Mouse (Mus musculus) heart, embryonic 10.5 days (tissue): ENCODE data around the gene Tsfm. TPM values are rescaled to one million over a fixed set of nuclear protein-coding genes. Genes with fewer than 3 reads are reported as not detected.
A peak's percentile ranks its signal among the peaks of the same experiment; 100 is the strongest.
"Not testable (repeated sequence)": the region's sequence is repeated elsewhere in the genome, so short reads cannot be mapped to it uniquely, and the experiment has no call there.

Source experiments
- DNase-seq: peaks from one replicate; pipeline ENCODE4 v3.0.0-alpha.2; 2017; ENCODE audit warnings: low spot score
- H3K27ac ChIP-seq: fragments of 300-500 bp; sonication (generic); 2 replicates; pipeline ENCODE4 v1.5.1; 2016; ENCODE audit warnings: mild to moderate bottlenecking
- H3K27me3 ChIP-seq: fragments of 300-500 bp; sonication (generic); 2 replicates; pipeline ENCODE4 v1.6.1; 2016; ENCODE audit warnings: mild to moderate bottlenecking; ENCODE audit not compliant: poor library complexity, insufficient read depth, severe bottlenecking
- H3K36me3 ChIP-seq: fragments of 300-500 bp; sonication (generic); 2 replicates; pipeline ENCODE4 v1.6.1; 2016; ENCODE audit warnings: mild to moderate bottlenecking, moderate library complexity
- H3K4me1 ChIP-seq: fragments of 300-500 bp; sonication (generic); 2 replicates; pipeline ENCODE4 v1.6.1; 2016; ENCODE audit warnings: mild to moderate bottlenecking
- H3K4me3 ChIP-seq: fragments of 300-500 bp; sonication (generic); 2 replicates; pipeline ENCODE4 v1.5.1; 2016; ENCODE audit warnings: mild to moderate bottlenecking, moderate library complexity
- H3K9me3 ChIP-seq: fragments of 300-500 bp; sonication (generic); 2 replicates; pipeline ENCODE4 v1.6.1; 2016; ENCODE audit warnings: mild to moderate bottlenecking, moderate library complexity
- WGBS: fragments of 180-500 bp; shearing (Covaris S2); methylation state at CpG from one replicate; pipeline ENCODE4 v1.1.7; 2016; 5-methylcytosine and 5-hydroxymethylcytosine counted together
- polyA plus RNA-seq: library from polyadenylated mRNA; unstranded; fragments of >200 nt; fragmentation: Nextera tagmentation; extraction: Ambion mirVana; gene quantifications from 2 replicates; pipeline ENCODE4 v1.2.1, GENCODE M21; 2016

Gene Tsfm
- polyA plus RNA-seq, 1 experiment from 2014 or later = 114 TPM

DNA sequence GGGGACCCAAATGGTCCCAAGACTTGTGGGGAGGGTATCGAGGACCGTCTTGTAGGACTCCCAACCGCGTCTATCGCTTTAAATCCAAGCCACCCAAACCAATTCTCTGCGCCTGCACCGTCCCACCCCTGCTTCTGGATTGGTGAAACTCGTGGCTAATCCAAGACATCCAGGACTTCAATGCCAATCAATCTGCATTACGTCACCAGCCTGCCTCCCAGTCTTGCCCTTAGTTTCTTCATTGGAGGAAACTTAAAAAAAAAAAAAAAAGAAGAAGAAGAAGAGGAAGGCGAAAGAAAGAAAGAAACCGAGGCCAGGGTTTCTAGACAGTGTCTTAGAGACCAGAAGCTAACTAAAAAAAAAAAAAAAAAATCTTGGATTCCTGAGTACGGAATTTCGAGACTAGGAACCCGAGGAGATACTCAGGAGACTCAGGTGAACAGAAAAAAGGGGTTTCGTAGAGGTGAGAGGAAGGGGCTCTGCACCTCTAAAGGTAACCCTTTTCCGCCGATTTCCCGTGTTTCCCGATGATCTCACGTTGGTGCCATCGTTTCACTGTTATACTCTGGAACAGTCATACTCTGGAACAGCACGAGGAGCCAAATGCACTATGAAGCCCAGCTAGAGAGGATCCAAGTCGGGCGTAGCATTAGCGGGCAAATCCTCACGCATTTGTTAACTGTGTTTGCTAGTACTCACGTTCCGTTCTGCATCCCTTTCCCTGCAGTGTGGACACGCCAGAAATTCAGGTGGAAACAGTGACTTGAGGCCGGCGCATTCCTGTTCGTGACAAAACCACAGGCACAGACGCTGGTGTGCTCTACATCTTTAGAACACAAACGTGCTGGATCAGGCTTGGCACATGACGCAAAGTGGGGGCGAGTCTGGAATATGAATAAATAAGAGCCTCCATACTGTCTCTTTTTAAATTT, 39.8 kb upstream of the Tsfm start, which contains the start of gene Tspan31:
TSS of gene Tspan31 (minus strand) at position 75 of the 932 bp plus-strand sequence.
- Histone ChIP-seq H3K9me3 (no peaks in the 10 kb centered on the region), H3K4me3 (peak within 1 kb of the TSS; percentile 65)

DNA sequence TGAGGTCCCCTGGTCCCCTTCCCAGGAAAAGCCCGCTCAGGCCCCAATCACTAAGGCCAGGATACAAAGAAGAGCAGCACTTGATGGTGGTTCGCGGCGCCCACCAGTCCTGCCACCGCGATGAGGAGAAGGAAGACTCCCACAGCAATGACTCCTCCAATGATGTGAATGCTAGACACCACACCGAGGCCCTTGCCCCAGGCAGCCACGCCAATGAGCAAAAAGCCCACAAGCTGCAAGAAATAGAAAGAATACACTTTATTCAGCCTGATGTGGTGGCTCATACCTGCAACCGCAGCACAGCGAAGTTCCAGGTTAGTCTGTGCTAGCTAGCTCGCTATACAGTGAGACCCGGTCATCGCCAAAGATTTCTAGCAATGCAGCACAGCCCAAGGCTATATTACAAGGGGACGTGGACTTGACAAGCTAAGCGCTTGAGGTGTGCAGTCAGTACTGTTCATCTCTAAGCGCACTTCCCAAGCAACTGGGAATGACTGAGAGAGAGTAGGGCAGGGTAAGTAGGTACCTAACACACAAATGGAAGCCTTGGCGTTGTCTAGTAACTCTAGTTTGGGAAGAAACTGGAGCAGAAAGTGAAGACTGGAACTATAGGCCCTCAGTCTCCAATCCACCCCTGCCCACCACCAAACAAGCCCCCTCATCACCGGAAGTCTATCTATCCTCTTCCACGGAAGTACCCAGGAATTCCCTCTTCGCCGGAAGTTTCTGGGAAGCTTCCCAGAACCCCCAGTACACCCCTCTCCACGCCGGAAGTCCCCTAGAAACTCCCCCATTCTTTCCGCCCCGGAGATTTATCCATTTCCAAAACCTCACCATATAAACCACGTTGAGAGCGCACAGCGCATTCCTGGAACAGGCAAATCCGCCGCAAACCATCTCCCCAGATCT, 38.9 kb upstream of the Tsfm start:
- WGBS = 6% methylated on average over 30 of the region's 30 CpGs
- peaks cover 38% of the 10 kb centered on the region for H3K36me3 ChIP-seq
- DNase-seq = no peak
- H3K4me3 ChIP-seq = peak overlapping the region; percentile 65
- H3K27ac ChIP-seq = peak overlapping the region; percentile 87
- H3K4me1 ChIP-seq = peaks cover 33% of the 10 kb centered on the region
- no peaks in the 10 kb centered on the region for H3K27me3 ChIP-seq
- H3K9me3 ChIP-seq = no peaks in the 10 kb centered on the region

More for the DNA sequence above, 39.8 kb upstream of the Tsfm start, which contains the start of gene Tspan31:
- WGBS = 3% methylated on average over 36 of the region's 36 CpGs
- Histone ChIP-seq H3K27me3 (peaks cover 7% of the 10 kb centered on the region), H3K27ac (peak within 1 kb of the TSS; percentile 87), H3K36me3 (peaks cover 29% of the 10 kb centered on the region), H3K4me1 (peaks cover 23% of the 10 kb centered on the region)
- DNase-seq = peak; percentile 97

DNA sequence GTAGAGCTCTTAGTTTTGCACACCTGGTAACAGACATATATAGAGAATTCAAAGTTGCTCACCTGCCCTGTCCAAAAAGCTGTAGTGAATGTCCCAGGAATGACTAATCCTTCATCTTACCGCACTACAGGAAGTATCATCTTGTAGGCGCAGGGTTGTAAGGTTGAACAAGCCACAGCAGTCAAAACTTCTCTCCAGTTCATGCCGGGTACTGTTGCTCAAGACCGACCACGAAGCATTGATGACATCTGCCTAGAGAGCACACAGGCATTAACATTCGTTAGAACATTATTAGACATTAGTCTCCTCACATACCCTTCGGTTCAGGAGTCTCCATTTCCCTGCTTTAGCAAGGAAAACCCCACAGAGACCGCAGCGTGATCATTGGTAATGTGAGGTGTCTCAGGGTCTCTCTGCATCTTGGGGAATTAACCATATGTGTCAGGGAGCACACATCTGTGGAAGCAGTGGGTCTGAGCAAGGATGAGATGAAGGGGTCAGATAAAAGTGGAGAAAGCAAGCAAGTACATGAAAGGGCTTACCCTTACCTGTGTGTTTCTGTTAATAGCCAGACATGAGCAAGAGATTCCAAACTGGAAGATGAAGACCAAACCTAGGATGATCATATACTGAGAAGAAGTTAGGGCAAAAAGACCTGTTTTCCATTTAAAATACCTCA, 37.9 kb upstream of the Tsfm start:
- 86% methylated on average over 9 of the region's 9 CpGs for WGBS

DNA sequence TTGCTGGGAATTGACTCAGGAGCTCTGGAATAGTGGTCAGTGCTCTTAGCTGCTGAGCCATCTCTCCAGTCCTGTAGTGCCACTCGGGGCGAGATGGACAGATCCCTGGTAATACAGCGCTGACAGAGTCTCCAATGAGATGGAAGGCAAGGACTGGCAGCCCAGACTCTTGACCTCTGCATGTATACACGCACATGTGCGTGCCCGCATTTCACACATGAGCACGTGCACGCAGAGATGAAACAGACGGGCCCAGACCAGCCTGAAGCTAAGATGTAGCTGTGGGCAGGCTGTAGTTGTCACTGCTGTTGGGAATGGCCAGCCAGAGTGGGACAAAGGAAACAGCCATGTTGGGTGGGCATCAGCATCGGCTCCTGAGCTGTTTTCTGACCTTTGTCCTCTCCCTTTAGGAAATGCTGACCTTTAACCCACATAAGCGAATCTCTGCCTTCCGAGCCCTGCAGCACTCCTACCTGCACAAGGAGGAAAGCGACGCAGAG, 35.9 kb upstream of the Tsfm start:
- Histone ChIP-seq H3K27me3 (peaks cover 6% of the 10 kb centered on the region), H3K36me3 (peaks cover 38% of the 10 kb centered on the region), H3K9me3 (no peaks in the 10 kb centered on the region), H3K4me3 (no peak overlapping the region), H3K4me1 (peaks cover 36% of the 10 kb centered on the region), H3K27ac (no peak overlapping the region)
- 92% methylated on average over 14 of the region's 14 CpGs for WGBS
- no peak for DNase-seq

More for the DNA sequence above, 37.9 kb upstream of the Tsfm start:
- peaks cover 36% of the 10 kb centered on the region for H3K4me1 ChIP-seq
- 0 out of 2 replicates have a peak overlapping the region, but pooled peaks have one; percentile 87 for H3K27ac ChIP-seq
- H3K4me3 ChIP-seq = peak overlapping the region; percentile 65
- H3K9me3 ChIP-seq = no peaks in the 10 kb centered on the region
- no peaks in the 10 kb centered on the region for H3K27me3 ChIP-seq
- DNase-seq = no peak
- H3K36me3 ChIP-seq = peaks cover 38% of the 10 kb centered on the region

DNA sequence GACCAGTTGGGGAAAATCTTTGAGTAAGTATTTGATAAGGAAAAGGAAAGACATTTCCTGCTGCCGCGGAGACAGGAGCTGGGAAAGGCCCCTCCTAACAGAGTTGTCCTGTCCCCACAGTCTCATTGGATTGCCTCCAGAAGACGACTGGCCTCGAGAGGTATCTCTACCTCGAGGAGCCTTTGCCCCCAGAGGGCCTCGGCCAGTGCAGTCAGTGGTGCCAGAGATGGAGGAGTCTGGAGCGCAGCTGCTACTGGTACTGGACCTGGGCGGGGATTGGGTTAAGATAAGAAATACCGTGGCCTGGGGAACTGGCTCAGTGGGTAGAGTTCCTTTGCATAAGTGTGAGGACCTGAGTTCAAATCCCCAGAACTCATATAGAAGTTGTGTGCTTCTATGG, 35.3 kb upstream of the Tsfm start:
- Histone ChIP-seq H3K9me3 (no peaks in the 10 kb centered on the region), H3K4me1 (peaks cover 31% of the 10 kb centered on the region), H3K27ac (no peak overlapping the region), H3K27me3 (peaks cover 12% of the 10 kb centered on the region), H3K36me3 (peaks cover 38% of the 10 kb centered on the region), H3K4me3 (no peak overlapping the region)
- WGBS = 61% methylated on average over 9 of the region's 9 CpGs
- no peak for DNase-seq

DNA sequence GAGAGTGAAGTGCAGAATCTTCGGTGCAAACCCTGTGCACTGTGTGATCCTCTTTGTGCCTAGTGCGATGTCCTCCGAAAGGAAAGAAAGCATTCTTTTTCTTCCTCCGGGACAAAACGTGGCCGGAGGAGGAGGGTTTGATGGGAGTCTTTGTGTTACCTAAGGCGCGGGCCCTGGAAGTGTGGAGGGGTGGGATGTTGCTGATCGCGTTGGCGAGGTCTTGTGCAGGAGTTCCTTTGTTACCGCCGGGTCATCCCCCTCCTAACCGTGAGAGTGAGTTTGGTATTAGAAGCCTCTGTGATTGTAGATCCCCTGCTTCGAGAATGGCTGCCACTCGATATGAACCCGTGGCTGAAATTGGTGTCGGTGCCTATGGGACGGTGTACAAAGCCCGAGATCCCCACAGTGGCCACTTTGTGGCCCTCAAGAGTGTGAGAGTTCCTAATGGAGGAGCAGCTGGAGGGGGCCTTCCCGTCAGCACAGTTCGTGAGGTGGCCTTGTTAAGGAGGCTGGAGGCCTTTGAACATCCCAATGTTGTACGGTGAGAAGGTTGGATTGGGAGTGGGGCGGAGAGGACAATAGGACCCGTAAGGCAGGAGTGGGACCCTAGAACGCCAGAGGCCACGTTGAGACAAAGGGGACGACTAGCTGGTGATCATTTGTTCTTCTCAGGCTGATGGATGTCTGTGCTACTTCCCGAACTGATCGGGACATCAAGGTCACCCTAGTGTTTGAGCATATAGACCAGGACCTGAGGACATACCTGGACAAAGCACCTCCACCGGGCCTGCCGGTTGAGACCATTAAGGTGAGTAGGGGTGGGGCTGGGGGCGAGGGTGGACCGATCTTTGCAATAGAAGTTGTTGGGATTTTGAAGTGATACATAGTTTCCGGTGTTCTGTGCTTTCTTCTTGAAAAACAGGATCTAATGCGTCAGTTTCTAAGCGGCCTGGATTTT, 33.6 kb upstream of the Tsfm start:
- peak overlapping the region; percentile 98 for H3K27ac ChIP-seq
- no peaks in the 10 kb centered on the region for H3K9me3 ChIP-seq
- WGBS = 14% methylated on average over 37 of the region's 37 CpGs
- peaks cover 37% of the 10 kb centered on the region for H3K4me1 ChIP-seq
- H3K36me3 ChIP-seq = peaks cover 38% of the 10 kb centered on the region
- peaks cover 30% of the 10 kb centered on the region for H3K27me3 ChIP-seq
- H3K4me3 ChIP-seq = peak overlapping the region; percentile 92
- DNase-seq = no peak

DNA sequence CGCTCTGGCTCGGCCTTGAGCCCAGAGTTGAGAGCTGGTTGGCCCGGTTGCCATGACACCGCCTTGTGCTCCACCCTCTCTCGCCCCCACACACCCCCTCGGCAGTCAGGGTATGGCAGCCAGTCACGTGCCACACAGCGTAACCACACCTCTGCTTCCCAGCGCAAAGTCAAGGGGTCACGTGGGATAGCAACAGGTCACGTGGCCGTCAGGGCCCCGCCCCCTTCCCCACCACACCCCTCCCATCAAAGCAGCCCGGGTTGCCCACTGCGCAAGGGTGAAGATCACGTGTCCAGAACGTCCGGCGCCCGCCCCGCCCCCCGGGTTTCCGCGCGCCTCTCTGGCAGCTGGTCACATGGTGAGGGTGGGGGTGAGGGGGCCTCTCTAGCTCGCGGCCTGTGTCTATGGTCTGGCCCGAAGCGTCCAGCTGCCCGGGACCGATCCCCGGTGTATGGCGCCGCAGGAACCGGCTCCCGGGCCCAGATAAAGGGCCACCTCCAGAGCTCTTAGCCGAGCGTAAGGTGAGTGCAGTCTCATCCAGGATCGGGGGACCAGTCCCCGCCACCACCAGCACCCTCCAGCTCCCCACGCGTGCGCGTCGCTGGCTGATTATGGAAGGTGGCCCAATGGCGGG, 32.7 kb upstream of the Tsfm start, which contains the start of gene Cdk4:
TSS of gene Cdk4 (plus strand) at position 296 of the 634 bp plus-strand sequence.
- Histone ChIP-seq H3K27ac (peak within 1 kb of the TSS; percentile 98), H3K36me3 (peaks cover 37% of the 10 kb centered on the region), H3K27me3 (peaks cover 38% of the 10 kb centered on the region), H3K4me1 (peaks cover 37% of the 10 kb centered on the region), H3K4me3 (peak within 1 kb of the TSS; percentile 92), H3K9me3 (no peaks in the 10 kb centered on the region)
- WGBS = under 1% methylated on average over 45 of the region's 46 CpGs
- peak; percentile 100 for DNase-seq

DNA sequence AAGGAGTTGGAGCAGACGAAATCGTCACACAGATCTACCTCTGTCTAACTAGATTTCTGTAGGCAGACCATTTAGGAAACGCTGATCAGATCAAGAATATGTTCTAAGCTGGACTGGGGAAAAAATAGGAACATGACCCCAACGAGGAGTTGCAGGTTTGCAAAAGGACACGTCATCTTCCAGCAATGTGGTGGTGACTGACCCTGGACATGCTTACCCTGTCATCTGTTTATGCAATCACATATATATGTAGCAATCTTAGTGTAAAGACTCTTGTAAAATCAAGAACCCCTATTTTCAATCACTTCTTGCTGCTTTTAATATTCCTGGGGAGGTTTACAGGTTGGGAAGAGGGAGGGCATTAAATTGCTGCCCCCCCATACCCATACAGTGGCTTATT, 31.9 kb upstream of the Tsfm start:
- DNase-seq = no peak
- Histone ChIP-seq H3K27me3 (peaks cover 46% of the 10 kb centered on the region), H3K27ac (no peak overlapping the region), H3K4me1 (peaks cover 37% of the 10 kb centered on the region), H3K36me3 (peaks cover 29% of the 10 kb centered on the region), H3K4me3 (0 out of 2 replicates have a peak overlapping the region, but pooled peaks have one; percentile 92), H3K9me3 (no peaks in the 10 kb centered on the region)
- 72% methylated on average over 5 of the region's 5 CpGs for WGBS

DNA sequence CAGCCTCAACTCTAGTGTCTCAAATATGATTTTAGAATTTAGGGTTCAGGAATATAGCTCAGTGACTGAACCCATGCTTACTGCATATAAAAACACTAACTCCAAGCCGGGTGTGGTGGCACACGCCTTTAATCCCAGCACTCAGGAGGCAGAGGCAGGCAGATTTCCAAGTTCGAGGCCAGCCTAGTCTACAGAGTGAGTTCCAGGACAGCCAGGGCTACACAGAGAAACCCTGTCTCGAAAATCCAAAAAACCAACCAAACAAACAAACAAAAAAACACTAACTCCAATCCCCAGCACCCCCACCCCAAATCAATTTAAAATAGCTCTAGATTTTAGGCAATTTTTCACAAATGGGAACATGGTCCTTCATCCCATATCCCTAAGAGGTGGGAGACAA, 31.5 kb upstream of the Tsfm start:
- 81% methylated on average over 4 of the region's 4 CpGs for WGBS
- H3K36me3 ChIP-seq = peaks cover 30% of the 10 kb centered on the region
- not testable (repeated sequence) for DNase-seq, H3K9me3 ChIP-seq, H3K27ac ChIP-seq, H3K4me3 ChIP-seq
- peaks cover 50% of the 10 kb centered on the region for H3K27me3 ChIP-seq
- H3K4me1 ChIP-seq = peaks cover 37% of the 10 kb centered on the region

DNA sequence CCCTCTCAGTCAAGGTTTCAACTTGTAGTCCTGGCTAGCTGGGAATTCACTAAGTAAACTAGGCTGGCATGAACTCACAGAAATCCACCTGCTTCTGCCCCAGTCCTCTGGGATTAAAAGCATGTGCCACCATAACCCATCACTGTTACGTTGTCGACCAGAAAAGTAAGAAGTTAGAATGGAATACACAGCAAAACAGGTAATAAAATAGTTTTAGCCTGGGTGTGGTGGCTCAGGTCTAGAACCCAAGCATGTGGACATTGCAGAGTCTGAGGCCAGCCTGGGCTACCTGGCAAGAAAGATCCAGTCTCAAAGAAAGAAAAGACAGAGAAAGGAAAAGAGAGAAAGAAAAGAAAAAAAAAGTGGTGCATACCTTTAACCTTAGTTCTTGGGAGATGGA, 30.9 kb upstream of the Tsfm start:
- Histone ChIP-seq H3K4me1 (peaks cover 37% of the 10 kb centered on the region), H3K9me3 (no peaks in the 10 kb centered on the region), H3K4me3 (no peak overlapping the region), H3K36me3 (peaks cover 27% of the 10 kb centered on the region), H3K27ac (no peak overlapping the region), H3K27me3 (peaks cover 54% of the 10 kb centered on the region)
- DNase-seq = no peak
- WGBS = 69% methylated on average over 2 of the region's 2 CpGs

DNA sequence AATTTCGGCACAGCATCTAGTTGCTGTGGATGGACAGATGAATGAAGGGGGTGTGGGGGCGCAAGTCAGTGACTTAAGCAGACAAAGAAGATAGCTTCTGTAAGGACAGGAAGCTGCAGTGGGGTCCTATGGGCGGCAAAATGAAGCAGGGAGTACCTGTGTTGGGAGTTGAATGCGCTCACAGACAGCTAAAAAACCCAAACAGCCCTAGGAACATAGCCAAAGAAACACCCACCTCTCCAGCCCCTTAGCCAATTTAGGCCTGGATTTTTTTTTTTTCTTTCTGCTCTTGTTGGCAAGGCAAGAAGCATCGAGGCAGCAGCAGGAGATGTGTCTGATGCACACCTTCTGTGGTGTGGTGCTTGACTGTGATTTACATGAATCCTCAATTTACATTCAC, 30.4 kb upstream of the Tsfm start:
- no peak for DNase-seq
- H3K4me1 ChIP-seq = peaks cover 37% of the 10 kb centered on the region
- H3K27ac ChIP-seq = no peak overlapping the region
- no peak overlapping the region for H3K4me3 ChIP-seq
- peaks cover 27% of the 10 kb centered on the region for H3K36me3 ChIP-seq
- H3K9me3 ChIP-seq = no peaks in the 10 kb centered on the region
- WGBS = 48% methylated on average over 5 of the region's 5 CpGs
- H3K27me3 ChIP-seq = peaks cover 58% of the 10 kb centered on the region
